Mouse (Mus musculus): ENCODE measurements at regions not wholly inside any gene's neighbourhood (a gene's known extent, or its start where the extent isn't known, plus 50 kb on each side); places are given as distances from the start of the nearest gene placed in this dataset.

GRCm38 (mm10) chr1:110724900-110725299 is 252.5 kb downstream of the Cdh19 start:
- Histone ChIP-seq H3K36me3 (ENCODE audit: control insufficient read depth, insufficient read depth, low read length, poor library complexity, severe bottlenecking) (no peaks in the 10 kb centered on the region), H3K4me3 (ENCODE audit: low read depth, low read length) (no peak overlapping the region), H3K9me3 (replicated peaks; ENCODE audit: control insufficient read depth, insufficient read depth, low read length, poor library complexity, severe bottlenecking) (no peaks in the 10 kb centered on the region), H3K9ac (ENCODE audit: low read depth, poor library complexity, severe bottlenecking) (no peak overlapping the region), H3K27me3 (ENCODE audit: control insufficient read depth, insufficient read depth, low read length, poor library complexity, severe bottlenecking) (no peaks in the 10 kb centered on the region), H3K27ac (ENCODE audit: insufficient read depth, low read length) (no peak overlapping the region), H3K4me1 (ENCODE audit: control insufficient read depth, insufficient read depth, low read length) (no peaks in the 10 kb centered on the region)
- no peak for TF ChIP-seq EP300 (IDR thresholded peaks at IDR 0.05; ENCODE audit: insufficient read depth, low read depth, low read length)
- TF ChIP-seq CTCF (IDR thresholded peaks at IDR 0.05; ENCODE audit: low read depth, low read length): no peak
- no peak for TF ChIP-seq POLR2A (IDR thresholded peaks at IDR 0.05; ENCODE audit: insufficient read depth, low read length)
